Mouse (Mus musculus) MEL (cell line): ENCODE data around the gene Arrb2.

ENCODE experiments used
- CTCF ChIP-seq, 3 experiments: IDR thresholded peaks in 2 of 3; conservative IDR thresholded peaks in 1 of 3; 2 replicates each; pipeline ENCODE4 v1.5.1; 2011 to 2012; ENCODE audit warnings: low read length in 3 of 3, low read depth in 2 of 3, mild to moderate bottlenecking in 2 of 3, improper control_type of control experiment in 1 of 3, inconsistent platforms in 1 of 3, mixed read lengths in 1 of 3, moderate library complexity in 1 of 3; ENCODE audit not compliant: control insufficient read depth in 1 of 3, insufficient read depth in 1 of 3, poor library complexity in 1 of 3, severe bottlenecking in 1 of 3
- JUND ChIP-seq: IDR thresholded peaks from 2 replicates; pipeline ENCODE4 v1.6.1; 2011; ENCODE audit warnings: low read depth, mild to moderate bottlenecking, improper control_type of control experiment, low read length
- MYC ChIP-seq: IDR thresholded peaks from 2 replicates; pipeline ENCODE4 v1.6.1; 2011; ENCODE audit warnings: low read depth, mild to moderate bottlenecking, low read length, improper control_type of control experiment, moderate library complexity
- NRF1 ChIP-seq: IDR thresholded peaks from 2 replicates; pipeline ENCODE4 v1.6.1; 2014; ENCODE audit warnings: low read depth, mild to moderate bottlenecking, inconsistent platforms, low read length, improper control_type of control experiment, moderate library complexity; ENCODE audit not compliant: poor library complexity, insufficient read depth, severe bottlenecking
- POLR2A ChIP-seq, 2 experiments: IDR thresholded peaks; 2 replicates each; pipeline ENCODE4 v1.6.1; 2011 to 2012; ENCODE audit warnings: low read length in 2 of 2, mild to moderate bottlenecking in 2 of 2, control low read depth in 1 of 2, improper control_type of control experiment in 1 of 2, low read depth in 1 of 2, moderate library complexity in 1 of 2; ENCODE audit not compliant: control insufficient read depth in 1 of 2, insufficient read depth in 1 of 2, poor library complexity in 1 of 2
- POLR2AphosphoS5 ChIP-seq: IDR thresholded peaks from 2 replicates; pipeline ENCODE4 v1.6.1; 2012; ENCODE audit warnings: low read depth, borderline replicate concordance, mild to moderate bottlenecking, inconsistent platforms, low read length, moderate library complexity, mixed read lengths
- SIN3A ChIP-seq: IDR thresholded peaks from 2 replicates; pipeline ENCODE4 v1.6.1; 2012; ENCODE audit warnings: low read length, improper control_type of control experiment, inconsistent platforms
- USF2 ChIP-seq, 2 experiments: IDR thresholded peaks; 2 replicates each; pipeline ENCODE4 v1.6.1; 2011 to 2012; ENCODE audit warnings: improper control_type of control experiment in 2 of 2, low read length in 2 of 2, borderline replicate concordance in 1 of 2, inconsistent platforms in 1 of 2, low read depth in 1 of 2, mild to moderate bottlenecking in 1 of 2; ENCODE audit not compliant: insufficient read depth in 1 of 2

DNA sequence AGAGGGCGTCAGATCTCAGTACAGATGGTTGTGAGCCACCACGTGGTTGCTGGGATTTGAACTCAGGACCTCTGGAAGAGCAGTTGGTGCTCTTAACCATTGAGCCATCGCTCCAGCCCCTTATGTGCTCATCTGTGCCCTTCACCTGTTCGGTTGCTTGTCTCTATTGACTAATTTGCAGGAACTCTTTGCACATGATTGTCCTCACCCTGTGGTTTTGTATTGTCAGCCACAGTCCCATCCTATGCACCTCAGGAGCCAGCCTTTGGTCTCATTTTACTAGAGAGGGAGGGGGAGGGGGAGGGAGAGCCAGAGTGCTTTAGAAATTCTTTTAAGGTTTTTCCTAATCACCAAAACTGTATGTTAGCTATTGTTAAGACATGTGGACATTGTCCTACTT, 14.2 kb upstream of the Arrb2 start:
- TF ChIP-seq USF2 (IDR thresholded peaks at IDR 0.05; ENCODE audit: borderline replicate concordance in 1 of 2, insufficient read depth in 1 of 2, low read depth in 1 of 2, low read length in 2 of 2) (no peak), POLR2A (IDR thresholded peaks at IDR 0.05; ENCODE audit: control insufficient read depth in 1 of 2, insufficient read depth in 1 of 2, low read depth in 1 of 2, low read length in 2 of 2, poor library complexity in 1 of 2) (no peak), NRF1 (no peak), POLR2AphosphoS5 (no peak), JUND (no peak), CTCF (IDR thresholded peaks at IDR 0.05 in 2 of 3, conservative IDR thresholded peaks at IDR 0.05 in 1 of 3; ENCODE audit: control insufficient read depth in 1 of 3, insufficient read depth in 1 of 3, low read depth in 2 of 3, low read length in 3 of 3, poor library complexity in 1 of 3, severe bottlenecking in 1 of 3) (0 out of 6 replicates have a peak, but pooled peaks of 1 of the 3 experiments have one; percentile 13), SIN3A (no peak), MYC (no peak)
